Mouse (Mus musculus): ENCODE measurements around the gene Tmem87a.

- no peak for TF ChIP-seq CTCF (IDR thresholded peaks at IDR 0.05; ENCODE audit: insufficient read depth, low read depth, low read length)
- no peak for TF ChIP-seq POLR2A (IDR thresholded peaks at IDR 0.05; ENCODE audit: insufficient read depth, low read depth, low read length)
Measured at GRCm38 (mm10) chr2:120424386-120424785, 20.5 kb upstream of the Tmem87a start.

Measured in olfactory bulb, adult 2 months (tissue).